Mouse (Mus musculus) bone marrow macrophage, adult 2 months (primary cell): Measurements from ENCODE around the gene Midn.

ENCODE experiments used
- CTCF ChIP-seq: IDR thresholded peaks from 2 replicates; pipeline ENCODE4 v1.5.1; 2012; ENCODE audit warnings: low read depth, mild to moderate bottlenecking, low read length, moderate library complexity
- POLR2A ChIP-seq: IDR thresholded peaks from 2 replicates; pipeline ENCODE4 v1.6.1; 2012; ENCODE audit warnings: mild to moderate bottlenecking, low read depth, low read length, borderline replicate concordance

DNA sequence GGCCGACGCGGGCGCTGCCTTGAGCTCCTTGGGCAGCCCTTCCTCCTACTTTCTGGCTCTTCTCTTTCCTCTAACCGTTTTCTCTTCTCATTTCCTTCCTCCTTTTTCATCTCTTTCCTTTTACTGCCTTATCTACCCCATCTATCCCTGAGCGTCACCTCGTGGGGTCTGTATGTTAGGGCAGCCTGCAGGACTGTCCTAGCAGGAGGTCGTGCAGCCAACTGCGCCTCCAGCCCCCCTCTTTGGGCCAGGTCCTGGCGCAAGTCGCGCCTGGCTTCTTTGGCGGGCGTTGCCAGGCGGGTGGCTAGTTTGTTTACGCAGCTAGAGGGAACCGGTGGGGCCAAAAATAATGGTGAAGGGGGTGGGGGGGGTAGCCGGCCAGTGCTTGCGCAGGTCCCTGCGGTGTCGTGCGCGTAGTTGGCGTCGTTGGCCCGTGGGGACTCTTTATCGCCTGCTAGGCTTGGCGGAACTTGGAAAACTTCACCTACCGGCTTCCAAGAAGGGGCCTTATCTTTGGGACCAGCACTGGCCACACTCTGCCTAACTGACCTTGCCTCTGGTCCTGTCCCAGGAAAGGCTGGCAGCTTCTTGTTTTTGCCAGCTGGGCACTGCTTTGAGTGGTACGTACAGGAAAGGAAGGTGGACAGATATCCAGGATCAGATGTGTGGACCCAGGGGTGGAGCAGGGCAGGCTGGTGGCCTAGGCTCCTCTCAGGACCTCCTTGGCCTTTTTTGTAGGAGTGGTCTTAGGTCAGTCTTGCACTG, 31.0 kb upstream of the Midn start:
- TF ChIP-seq POLR2A (no peak), CTCF (no peak)
